Mouse (Mus musculus) embryo, embryonic 9.5 days (tissue): Measurements from ENCODE around the gene Trim9.
A peak's percentile ranks its signal among the peaks of the same experiment; 100 is the strongest.

ENCODE experiments used
- DNase-seq: peaks from one replicate; pipeline ENCODE4 v3.0.0-alpha.2; 2017; ENCODE audit errors: extremely low spot score

Trim9 gene

GRCm38 (mm10) chr12:70325826-70326225 lies 21.6 kb downstream of the Trim9 start:
- DNase-seq, result no peak

GRCm38 (mm10) chr12:70322790-70323189 lies 24.6 kb downstream of the Trim9 start:
- DNase-seq, result no peak

- DNase-seq, result no peak
These were observed 31.3 kb downstream of the Trim9 start for GRCm38 (mm10) chr12:70316147-70316546.

- DNase-seq, result no peak
These were observed 39.5 kb downstream of the Trim9 start for GRCm38 (mm10) chr12:70307881-70308280.

GRCm38 (mm10) chr12:70307062-70307461 lies 40.4 kb downstream of the Trim9 start:
- DNase-seq, result no peak

GRCm38 (mm10) chr12:70304014-70304413 lies 43.4 kb downstream of the Trim9 start:
- DNase-seq, result no peak

GRCm38 (mm10) chr12:70303525-70303924 lies 43.9 kb downstream of the Trim9 start:
- DNase-seq, result no peak

- DNase-seq, result no peak
These were observed 45.2 kb downstream of the Trim9 start for GRCm38 (mm10) chr12:70302022-70302720.

- DNase-seq, result peak; percentile 6
These were observed 53.3 kb downstream of the Trim9 start for GRCm38 (mm10) chr12:70293927-70294684.

- no peak for DNase-seq
These were observed 54.1 kb downstream of the Trim9 start for GRCm38 (mm10) chr12:70293165-70293926.

GRCm38 (mm10) chr12:70285521-70285920 lies 61.9 kb downstream of the Trim9 start:
- no peak for DNase-seq

- DNase-seq, result no peak
These were observed 62.4 kb downstream of the Trim9 start for GRCm38 (mm10) chr12:70284979-70285378.

- DNase-seq, result no peak
These were observed 64.2 kb downstream of the Trim9 start for GRCm38 (mm10) chr12:70283116-70283731.

- no peak for DNase-seq
These were observed 66.5 kb downstream of the Trim9 start for GRCm38 (mm10) chr12:70280930-70281329.

- no peak for DNase-seq
These were observed 67.0 kb downstream of the Trim9 start for GRCm38 (mm10) chr12:70280381-70280780.

- no peak for DNase-seq
These were observed 70.1 kb downstream of the Trim9 start for GRCm38 (mm10) chr12:70277071-70277939.

- DNase-seq, result no peak
These were observed 77.7 kb downstream of the Trim9 start for GRCm38 (mm10) chr12:70269724-70270123.

GRCm38 (mm10) chr12:70267314-70267713 lies 80.1 kb downstream of the Trim9 start:
- DNase-seq, result no peak

- DNase-seq, result peak; percentile 50
These were observed 80.9 kb downstream of the Trim9 start for GRCm38 (mm10) chr12:70266494-70266931.

- DNase-seq, result peak; percentile 42
These were observed 83.7 kb downstream of the Trim9 start for GRCm38 (mm10) chr12:70263721-70264120.
